19 mouse cellular contexts compared by ENCODE assay signal in genomic region chr1:111286385-111286784, GRCm38 (mm10).
DNase-seq lines count a peak whose midpoint lies in the region; ATAC-seq and TF ChIP-seq lines count a peak whose summit lies in the region.
"Had no signal": no experiment of that assay in that cellular context is flagged by ENCODE, and none has a peak within 500 bp of the region (broad histone marks: within the 10 kb centered on the region; RNA-seq: fewer than 3 reads in every experiment).

No protein-coding gene starts in this region.

- no peak overlapping the region for H3K4me2 ChIP-seq in kidney, postnatal 0 days (ENCODE audit: low read length)
- no peak overlapping the region for H3K4me2 ChIP-seq in neural tube, embryonic 14.5 days (ENCODE audit: low read depth, low read length)
- H3K4me2 ChIP-seq in neural tube, embryonic 15.5 days, result no peak overlapping the region
- H3K4me2 ChIP-seq: midbrain, embryonic 12.5 days; neural tube, embryonic 13.5 days had no signal

- H3K27ac ChIP-seq in kidney, postnatal 0 days, result no peak overlapping the region
- H3K27ac ChIP-seq in neural tube, embryonic 14.5 days (ENCODE audit: low read depth, low read length), result no peak overlapping the region
- no peak overlapping the region for H3K27ac ChIP-seq in neural tube, embryonic 15.5 days (replicated peaks)
- no peak overlapping the region for H3K27ac ChIP-seq in layer of hippocampus, adult 2 months
- H3K27ac ChIP-seq: midbrain, embryonic 12.5 days had no signal

- H3K27me3 ChIP-seq in kidney, postnatal 0 days (ENCODE audit: insufficient read depth, low read length), result no peaks in the 10 kb centered on the region
- no peaks in the 10 kb centered on the region for H3K27me3 ChIP-seq in neural tube, embryonic 14.5 days (ENCODE audit: control insufficient read depth, insufficient read depth, low read length)
- no peaks in the 10 kb centered on the region for H3K27me3 ChIP-seq in neural tube, embryonic 15.5 days (replicated peaks)
- H3K27me3 ChIP-seq: midbrain, embryonic 12.5 days; neural tube, embryonic 13.5 days; Patski had no signal

- no peak for TF ChIP-seq CTCF in kidney, postnatal 0 days (IDR thresholded peaks at IDR 0.05; ENCODE audit: low read depth)
- TF ChIP-seq CTCF in layer of hippocampus, adult 2 months (conservative IDR thresholded peaks at IDR 0.05), result no peak

- 69% methylated on average over 4 of the region's 4 CpGs for WGBS in kidney, postnatal 0 days
- WGBS in neural tube, embryonic 14.5 days, result 67% methylated on average over 4 of the region's 4 CpGs
- WGBS in neural tube, embryonic 15.5 days, result 65% methylated on average over 4 of the region's 4 CpGs

- no peaks in the 10 kb centered on the region for H3K4me1 ChIP-seq in kidney, postnatal 0 days (replicated peaks; ENCODE audit: insufficient read depth, low read length)
- H3K4me1 ChIP-seq in neural tube, embryonic 14.5 days (ENCODE audit: control insufficient read depth, insufficient read depth, low read length), result no peaks in the 10 kb centered on the region
- H3K4me1 ChIP-seq in neural tube, embryonic 15.5 days, result no peaks in the 10 kb centered on the region
- H3K4me1 ChIP-seq: midbrain, embryonic 12.5 days; neural tube, embryonic 13.5 days had no signal

- no peak overlapping the region for H3K9ac ChIP-seq in kidney, postnatal 0 days (ENCODE audit: low read depth, low read length)
- no peak overlapping the region for H3K9ac ChIP-seq in neural tube, embryonic 14.5 days (replicated peaks; ENCODE audit: low read depth, low read length)
- no peak overlapping the region for H3K9ac ChIP-seq in neural tube, embryonic 15.5 days (replicated peaks)
- H3K9ac ChIP-seq: midbrain, embryonic 12.5 days; neural tube, embryonic 13.5 days had no signal

- no peak for ATAC-seq in kidney, postnatal 0 days (replicated peaks; ENCODE audit: low FRiP score, low read depth)
- ATAC-seq in neural tube, embryonic 14.5 days (ENCODE audit: low read depth), result peak; percentile 14; the same call in 1 of the 2 replicates
- ATAC-seq in neural tube, embryonic 15.5 days (ENCODE audit: low FRiP score), result no peak
- ATAC-seq: intestine, embryonic 16.5 days had no signal

- DNase-seq in cerebellum, postnatal 14 days, result peak; percentile 22 to 40
- DNase-seq in cerebellum, adult 11-12 months, result no peak
- peak; percentile 0 for DNase-seq in kidney, postnatal 0 days (ENCODE audit: low spot score)
- DNase-seq in kidney, postnatal 14 days, result no peak
- no peak for DNase-seq in thymus, postnatal 14 days
- DNase-seq in layer of hippocampus, adult 2 months (ENCODE audit: low spot score in 2 of 2), result no peak
- DNase-seq: gastrocnemius, postnatal 36 days; kidney, postnatal 25 days; liver; lung, postnatal 36 days; right cerebral cortex, adult 18-20 months; spleen, adult 18-20 months; thymus, postnatal 36 days had no signal

- no peaks in the 10 kb centered on the region for H3K36me3 ChIP-seq in kidney, postnatal 0 days (ENCODE audit: insufficient read depth, low read length)
- H3K36me3 ChIP-seq in neural tube, embryonic 14.5 days (ENCODE audit: control insufficient read depth, insufficient read depth, low read length), result no peaks in the 10 kb centered on the region
- no peaks in the 10 kb centered on the region for H3K36me3 ChIP-seq in neural tube, embryonic 15.5 days
- H3K36me3 ChIP-seq: midbrain, embryonic 12.5 days; neural tube, embryonic 13.5 days had no signal

- H3K9me3 ChIP-seq in kidney, postnatal 0 days (replicated peaks; ENCODE audit: low read length), result no peaks in the 10 kb centered on the region
- no peaks in the 10 kb centered on the region for H3K9me3 ChIP-seq in neural tube, embryonic 14.5 days (ENCODE audit: control insufficient read depth, low read length)
- H3K9me3 ChIP-seq in neural tube, embryonic 15.5 days (replicated peaks), result no peaks in the 10 kb centered on the region
- H3K9me3 ChIP-seq: midbrain, embryonic 12.5 days; neural tube, embryonic 13.5 days had no signal

- H3K4me3 ChIP-seq in kidney, postnatal 0 days (replicated peaks; ENCODE audit: low read depth, low read length), result no peak overlapping the region
- no peak overlapping the region for H3K4me3 ChIP-seq in neural tube, embryonic 14.5 days (ENCODE audit: low read depth, low read length)
- H3K4me3 ChIP-seq in neural tube, embryonic 15.5 days (replicated peaks), result no peak overlapping the region
- no peak overlapping the region for H3K4me3 ChIP-seq in layer of hippocampus, adult 2 months
- H3K4me3 ChIP-seq: midbrain, embryonic 12.5 days; neural tube, embryonic 13.5 days had no signal

Comparison
In these comparisons a context has a peak if more than half of its experiments do, and no peak if none do; other contexts are left out.
1. DNase-seq: peak in cerebellum, postnatal 14 days (2 of 2) and kidney, postnatal 0 days (single experiment); none in cerebellum, adult 11-12 months (single experiment), kidney, postnatal 14 days (single experiment), thymus, postnatal 14 days (single experiment) and layer of hippocampus, adult 2 months (0 of 2).